Mouse (Mus musculus): ENCODE measurements around the gene Ctsd. TPM values are rescaled to one million over a fixed set of nuclear protein-coding genes. Genes with fewer than 3 reads are reported as not detected.

The Ctsd gene
- total and polyA plus RNA-seq, 3 experiments = 64.7 to 1,036 (median 133) TPM

- Histone ChIP-seq H3K27me3 (ENCODE audit: insufficient read depth, low read length) (peaks cover 58% of the 10 kb centered on the region), H3K4me3 (ENCODE audit: low read depth, low read length) (no peak overlapping the region), H3K9me3 (replicated peaks) (no peaks in the 10 kb centered on the region), H3K36me3 (replicated peaks) (no peaks in the 10 kb centered on the region), H3K4me1 (ENCODE audit: insufficient read depth, low read depth, low read length) (peaks cover 28% of the 10 kb centered on the region)
- DNase-seq (ENCODE audit: low spot score) (no peak), ATAC-seq (ENCODE audit: extremely low read depth, insufficient number of reproducible peaks, low FRiP score, poor library complexity, severe bottlenecking) (no peak)
- TF ChIP-seq GATA1 (IDR thresholded peaks at IDR 0.05; ENCODE audit: borderline replicate concordance, low read length) (no peak), GATA2 (IDR thresholded peaks at IDR 0.05; ENCODE audit: borderline replicate concordance, low read depth, low read length) (no peak), CTCF (IDR thresholded peaks at IDR 0.05; ENCODE audit: low read depth, low read length) (no peak), TAL1 (conservative IDR thresholded peaks at IDR 0.05; ENCODE audit: low read depth, low read length) (no peak), POLR2AphosphoS5 (IDR thresholded peaks at IDR 0.05; ENCODE audit: insufficient replicate concordance, low read depth, low read length) (no peak)
Measured at GRCm38 (mm10) chr7:142330271-142330724, 57.5 kb downstream of the Ctsd start.

- no peak for ATAC-seq (ENCODE audit: extremely low read depth, insufficient number of reproducible peaks, low FRiP score, poor library complexity, severe bottlenecking)
- TF ChIP-seq CTCF (IDR thresholded peaks at IDR 0.05; ENCODE audit: low read depth, low read length) (no peak), TAL1 (conservative IDR thresholded peaks at IDR 0.05; ENCODE audit: low read depth, low read length) (no peak)
- H3K4me1 ChIP-seq (ENCODE audit: insufficient read depth, low read depth, low read length) = peaks cover 18% of the 10 kb centered on the region
- H3K27me3 ChIP-seq (ENCODE audit: insufficient read depth, low read length) = peaks cover 62% of the 10 kb centered on the region
- H3K4me3 ChIP-seq (ENCODE audit: low read depth, low read length) = no peak overlapping the region
- H3K9me3 ChIP-seq (replicated peaks) = no peaks in the 10 kb centered on the region
- H3K36me3 ChIP-seq (replicated peaks) = no peaks in the 10 kb centered on the region
- DNase-seq (ENCODE audit: low spot score) = no peak
Measured at GRCm38 (mm10) chr7:142328507-142328906, 59.3 kb downstream of the Ctsd start.

- H3K4me3 ChIP-seq (ENCODE audit: low read depth, low read length) = no peak overlapping the region
- TF ChIP-seq GATA2 (IDR thresholded peaks at IDR 0.05; ENCODE audit: borderline replicate concordance, low read depth, low read length) = no peak
- no peak for TF ChIP-seq TAL1 (conservative IDR thresholded peaks at IDR 0.05; ENCODE audit: low read depth, low read length)
- TF ChIP-seq POLR2AphosphoS5 (IDR thresholded peaks at IDR 0.05; ENCODE audit: insufficient replicate concordance, low read depth, low read length) = no peak
- no peak for TF ChIP-seq GATA1 (IDR thresholded peaks at IDR 0.05; ENCODE audit: borderline replicate concordance, low read length)
- TF ChIP-seq CTCF (IDR thresholded peaks at IDR 0.05; ENCODE audit: low read depth, low read length) = no peak
- H3K9me3 ChIP-seq (replicated peaks) = no peaks in the 10 kb centered on the region
- no peak for ATAC-seq (ENCODE audit: extremely low read depth, insufficient number of reproducible peaks, low FRiP score, poor library complexity, severe bottlenecking)
- no peak for DNase-seq (ENCODE audit: low spot score)
- peaks cover 56% of the 10 kb centered on the region for H3K27me3 ChIP-seq (ENCODE audit: insufficient read depth, low read length)
- no peaks in the 10 kb centered on the region for H3K36me3 ChIP-seq (replicated peaks)
- H3K4me1 ChIP-seq (ENCODE audit: insufficient read depth, low read depth, low read length) = peaks cover 15% of the 10 kb centered on the region
Measured at GRCm38 (mm10) chr7:142326714-142327445, 61.0 kb downstream of the Ctsd start.

Other genes with a start within 250 kb of the Ctsd start
- not detected in 2 replicates for gene Gm45337, start 243.4 kb downstream of the Ctsd start, total RNA-seq (2014; fragmentation: Nextera tagmentation)
- not detected in 2 replicates for gene Gm45337, start 243.4 kb downstream of the Ctsd start, total RNA-seq (2017)
- not detected in 2 replicates for gene Gm45337, start 243.4 kb downstream of the Ctsd start, polyA plus RNA-seq (2012)
- not detected in 2 replicates for gene Gm29735, start 230.9 kb downstream of the Ctsd start, total RNA-seq (2014; fragmentation: Nextera tagmentation)
- gene Gm29735, start 230.9 kb downstream of the Ctsd start, total RNA-seq (2017) = not detected in 2 replicates
- not detected in 2 replicates for gene Gm29735, start 230.9 kb downstream of the Ctsd start, polyA plus RNA-seq (2012)
- gene Gm4553, start 222.3 kb downstream of the Ctsd start, total RNA-seq (2014; fragmentation: Nextera tagmentation) = not detected in 2 replicates
- gene Gm4553, start 222.3 kb downstream of the Ctsd start, total RNA-seq (2017) = not detected in 2 replicates
- not detected in 2 replicates for gene Gm4553, start 222.3 kb downstream of the Ctsd start, polyA plus RNA-seq (2012)
- not detected in 2 replicates for gene Krtap5-2, start 212.0 kb downstream of the Ctsd start, total RNA-seq (2014; fragmentation: Nextera tagmentation)
- gene Krtap5-2, start 212.0 kb downstream of the Ctsd start, total RNA-seq (2017) = 0.12 TPM in 1 of 2 replicates, not detected in the other
- gene Krtap5-2, start 212.0 kb downstream of the Ctsd start, polyA plus RNA-seq (2012) = not detected in 2 replicates
- not detected in 2 replicates for gene Gm10153, start 197.6 kb downstream of the Ctsd start, total RNA-seq (2014; fragmentation: Nextera tagmentation)
- not detected in 2 replicates for gene Gm10153, start 197.6 kb downstream of the Ctsd start, total RNA-seq (2017)
- not detected in 2 replicates for gene Gm10153, start 197.6 kb downstream of the Ctsd start, polyA plus RNA-seq (2012)
- gene Krtap5-3, start 186.7 kb downstream of the Ctsd start, total RNA-seq (2014; fragmentation: Nextera tagmentation) = not detected in 2 replicates
- gene Krtap5-3, start 186.7 kb downstream of the Ctsd start, total RNA-seq (2017) = not detected in 2 replicates
- gene Krtap5-3, start 186.7 kb downstream of the Ctsd start, polyA plus RNA-seq (2012) = not detected in 2 replicates
- not detected in 2 replicates for gene Gm7579, start 176.2 kb downstream of the Ctsd start, total RNA-seq (2014; fragmentation: Nextera tagmentation)
- not detected in 2 replicates for gene Gm7579, start 176.2 kb downstream of the Ctsd start, total RNA-seq (2017)
- gene Gm7579, start 176.2 kb downstream of the Ctsd start, polyA plus RNA-seq (2012) = not detected in 2 replicates
- not detected in 2 replicates for gene Krtap5-5, start 158.1 kb downstream of the Ctsd start, total RNA-seq (2014; fragmentation: Nextera tagmentation)
- gene Krtap5-5, start 158.1 kb downstream of the Ctsd start, total RNA-seq (2017) = not detected in 2 replicates
- not detected in 2 replicates for gene Krtap5-5, start 158.1 kb downstream of the Ctsd start, polyA plus RNA-seq (2012)
- not detected in 2 replicates for gene Gm40460, start 147.0 kb downstream of the Ctsd start, total RNA-seq (2014; fragmentation: Nextera tagmentation)
- gene Gm40460, start 147.0 kb downstream of the Ctsd start, total RNA-seq (2017) = not detected in 2 replicates
- not detected in 2 replicates for gene Gm40460, start 147.0 kb downstream of the Ctsd start, polyA plus RNA-seq (2012)
- gene Gm2431, start 129.7 kb downstream of the Ctsd start, total RNA-seq (2014; fragmentation: Nextera tagmentation) = not detected in 2 replicates
- gene Gm2431, start 129.7 kb downstream of the Ctsd start, total RNA-seq (2017) = not detected in 2 replicates
- not detected in 2 replicates for gene Gm2431, start 129.7 kb downstream of the Ctsd start, polyA plus RNA-seq (2012)
- gene Gm4559, start 113.7 kb downstream of the Ctsd start, total RNA-seq (2014; fragmentation: Nextera tagmentation) = not detected in 2 replicates
- gene Gm4559, start 113.7 kb downstream of the Ctsd start, total RNA-seq (2017) = not detected in 2 replicates
- gene Gm4559, start 113.7 kb downstream of the Ctsd start, polyA plus RNA-seq (2012) = not detected in 2 replicates
- gene Krtap5-1, start 90.9 kb downstream of the Ctsd start, total RNA-seq (2014; fragmentation: Nextera tagmentation) = not detected in 2 replicates
- not detected in 2 replicates for gene Krtap5-1, start 90.9 kb downstream of the Ctsd start, total RNA-seq (2017)
- gene Krtap5-1, start 90.9 kb downstream of the Ctsd start, polyA plus RNA-seq (2012) = not detected in 2 replicates
- gene Krtap5-4, start 84.5 kb downstream of the Ctsd start, total RNA-seq (2014; fragmentation: Nextera tagmentation) = not detected in 2 replicates
- gene Krtap5-4, start 84.5 kb downstream of the Ctsd start, total RNA-seq (2017) = not detected in 2 replicates
- gene Krtap5-4, start 84.5 kb downstream of the Ctsd start, polyA plus RNA-seq (2012) = not detected in 2 replicates
- not detected in 2 replicates for gene Ifitm10, start 14.3 kb downstream of the Ctsd start, total RNA-seq (2014; fragmentation: Nextera tagmentation)
- gene Ifitm10, start 14.3 kb downstream of the Ctsd start, total RNA-seq (2017) = 0.81 and 0.93 TPM in 2 replicates
- 0.33 and 0.52 TPM in 2 replicates for gene Ifitm10, start 14.3 kb downstream of the Ctsd start, polyA plus RNA-seq (2012)
- not detected in 2 replicates for gene Gm49369, start 5.4 kb downstream of the Ctsd start, total RNA-seq (2014; fragmentation: Nextera tagmentation)
- 246 and 291 TPM in 2 replicates for gene Gm49369, start 5.4 kb downstream of the Ctsd start, total RNA-seq (2017)
- gene Gm49369, start 5.4 kb downstream of the Ctsd start, polyA plus RNA-seq (2012) = 28.2 and 43.6 TPM in 2 replicates
- not detected in 2 replicates for gene Syt8, start 46.8 kb upstream of the Ctsd start, total RNA-seq (2014; fragmentation: Nextera tagmentation)
- gene Syt8, start 46.8 kb upstream of the Ctsd start, total RNA-seq (2017) = 2.1 and 3.5 TPM in 2 replicates
- not detected in 2 replicates for gene Syt8, start 46.8 kb upstream of the Ctsd start, polyA plus RNA-seq (2012)
- not detected in 2 replicates for gene Tnni2, start 53.8 kb upstream of the Ctsd start, total RNA-seq (2014; fragmentation: Nextera tagmentation)
- 2.5 and 3.5 TPM in 2 replicates for gene Tnni2, start 53.8 kb upstream of the Ctsd start, total RNA-seq (2017)
- gene Tnni2, start 53.8 kb upstream of the Ctsd start, polyA plus RNA-seq (2012) = 1.0 TPM in 1 of 2 replicates, not detected in the other
- 0.78 TPM in 1 of 2 replicates, not detected in the other for gene Lsp1, start 72.8 kb upstream of the Ctsd start, total RNA-seq (2014; fragmentation: Nextera tagmentation)
- gene Lsp1, start 72.8 kb upstream of the Ctsd start, total RNA-seq (2017) = 0.16 and 0.41 TPM in 2 replicates
- gene Lsp1, start 72.8 kb upstream of the Ctsd start, polyA plus RNA-seq (2012) = 0.09 TPM in 2 replicates
- not detected in 2 replicates for gene Tnnt3, start 110.8 kb upstream of the Ctsd start, total RNA-seq (2014; fragmentation: Nextera tagmentation)
- not detected in 2 replicates for gene Tnnt3, start 110.8 kb upstream of the Ctsd start, total RNA-seq (2017)
- not detected in 2 replicates for gene Tnnt3, start 110.8 kb upstream of the Ctsd start, polyA plus RNA-seq (2012)
- gene Mrpl23, start 144.6 kb upstream of the Ctsd start, total RNA-seq (2014; fragmentation: Nextera tagmentation) = 33.1 and 49.2 TPM in 2 replicates
- gene Mrpl23, start 144.6 kb upstream of the Ctsd start, total RNA-seq (2017) = 44.4 and 54.4 TPM in 2 replicates
- 21.5 and 30.3 TPM in 2 replicates for gene Mrpl23, start 144.6 kb upstream of the Ctsd start, polyA plus RNA-seq (2012)